Mouse (Mus musculus) limb, embryonic 12.5 days (tissue): ENCODE data around the gene Rnf212. TPM values are rescaled to one million over a fixed set of nuclear protein-coding genes. Genes with fewer than 3 reads are reported as not detected.

Experiments used
- ATAC-seq: fragments of 200-750 bp; cut with Nextera tagmentation; 2 replicates; pipeline ENCODE4 v1.8.0; 2017; ENCODE audit warnings: low read depth, moderate TSS enrichment; ENCODE audit not compliant: insufficient number of reproducible peaks, insufficient read depth, low FRiP score, low TSS enrichment
- H3K27ac ChIP-seq: fragments of 300-500 bp; sonication (generic); 2 replicates; pipeline ENCODE4 v1.5.1; 2016; ENCODE audit warnings: mild to moderate bottlenecking, moderate library complexity
- H3K27me3 ChIP-seq: fragments of 300-500 bp; sonication (generic); 2 replicates; pipeline ENCODE4 v1.6.1; 2016; ENCODE audit warnings: mild to moderate bottlenecking, moderate library complexity
- H3K36me3 ChIP-seq: fragments of 300-500 bp; sonication (generic); 2 replicates; pipeline ENCODE4 v1.6.1; 2016; ENCODE audit warnings: mild to moderate bottlenecking, moderate library complexity
- H3K4me1 ChIP-seq: fragments of 300-500 bp; sonication (generic); replicated peaks from 2 replicates; pipeline ENCODE4 v1.6.1; 2016
- H3K4me2 ChIP-seq: fragments of 300-500 bp; sonication (generic); 2 replicates; pipeline ENCODE4 v1.6.1; 2016; ENCODE audit warnings: mild to moderate bottlenecking, moderate library complexity
- H3K4me3 ChIP-seq: fragments of 300-500 bp; sonication (generic); replicated peaks from 2 replicates; pipeline ENCODE4 v1.5.1; 2016; ENCODE audit warnings: mild to moderate bottlenecking
- H3K9ac ChIP-seq: fragments of 300-500 bp; sonication (generic); replicated peaks from 2 replicates; pipeline ENCODE4 v1.6.1; 2016; ENCODE audit warnings: mild to moderate bottlenecking, moderate library complexity
- H3K9me3 ChIP-seq: fragments of 300-500 bp; sonication (generic); 2 replicates; pipeline ENCODE4 v1.6.1; 2016; ENCODE audit warnings: mild to moderate bottlenecking, moderate library complexity
- WGBS: fragments of 180-500 bp; shearing (Covaris S2); methylation state at CpG from one replicate; pipeline ENCODE4 v1.1.7; 2016; 5-methylcytosine and 5-hydroxymethylcytosine counted together
- polyA plus RNA-seq: library from polyadenylated mRNA; unstranded; fragments of >200 nt; fragmentation: Nextera tagmentation; extraction: Ambion mirVana; gene quantifications from 2 replicates; pipeline ENCODE4 v1.2.1, GENCODE M21; 2016

Rnf212 gene
- polyA plus RNA-seq, 1 experiment from 2014 or later = 0.33 TPM

- no peak overlapping the region for H3K4me3 ChIP-seq
- no peaks in the 10 kb centered on the region for H3K27me3 ChIP-seq
- peaks cover 12% of the 10 kb centered on the region for H3K4me1 ChIP-seq
- H3K27ac ChIP-seq = no peak overlapping the region
- no peak overlapping the region for H3K4me2 ChIP-seq
- no peaks in the 10 kb centered on the region for H3K9me3 ChIP-seq
- WGBS = 75% methylated on average over 6 of the region's 6 CpGs
- H3K36me3 ChIP-seq = peaks cover 24% of the 10 kb centered on the region
- no peak for ATAC-seq
- no peak overlapping the region for H3K9ac ChIP-seq
Observed at GRCm38 (mm10) chr5:108711968-108712367, 62.8 kb downstream of the Rnf212 start.

GRCm38 (mm10) chr5:108708981-108709731 is 65.6 kb downstream of the Rnf212 start:
- Histone ChIP-seq H3K36me3 (peaks cover 52% of the 10 kb centered on the region), H3K4me3 (no peak overlapping the region)
- 40% methylated on average over 6 of the region's 6 CpGs for WGBS

DNA sequence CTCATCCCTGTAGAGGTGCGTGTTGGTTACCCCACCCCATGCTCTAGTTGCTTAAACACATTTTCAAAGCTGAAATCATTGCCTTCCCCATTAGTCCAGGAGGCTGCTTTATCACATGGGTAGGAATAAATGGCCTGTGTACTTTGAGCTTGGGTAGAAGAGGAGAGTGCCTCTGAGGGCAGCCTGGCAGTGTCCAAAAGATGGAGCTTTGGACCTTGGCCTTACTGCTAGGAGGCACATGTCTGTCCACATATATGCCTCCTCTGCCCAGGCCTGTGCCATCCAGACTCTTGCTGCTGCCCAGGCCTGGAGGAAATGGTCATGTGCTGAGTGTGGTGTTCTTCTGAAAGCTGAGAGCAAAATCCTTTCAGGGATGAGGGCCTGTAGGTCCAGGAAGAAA is 66.4 kb downstream of the Rnf212 start:
- no peak overlapping the region for H3K4me3 ChIP-seq
- ATAC-seq = no peak
- no peak overlapping the region for H3K9ac ChIP-seq
- H3K4me2 ChIP-seq = no peak overlapping the region
- H3K9me3 ChIP-seq = no peaks in the 10 kb centered on the region
- H3K36me3 ChIP-seq = peaks cover 59% of the 10 kb centered on the region
- no peak overlapping the region for H3K27ac ChIP-seq
- H3K27me3 ChIP-seq = no peaks in the 10 kb centered on the region
- 93% methylated on average over 1 of the region's 1 CpGs for WGBS
- H3K4me1 ChIP-seq = peaks cover 7% of the 10 kb centered on the region

More at GRCm38 (mm10) chr5:108708981-108709731, 65.6 kb downstream of the Rnf212 start:
- Histone ChIP-seq H3K4me2 (no peak overlapping the region), H3K27ac (no peak overlapping the region), H3K9ac (no peak overlapping the region), H3K9me3 (no peaks in the 10 kb centered on the region), H3K27me3 (no peaks in the 10 kb centered on the region), H3K4me1 (peaks cover 7% of the 10 kb centered on the region)
- no peak for ATAC-seq

DNA sequence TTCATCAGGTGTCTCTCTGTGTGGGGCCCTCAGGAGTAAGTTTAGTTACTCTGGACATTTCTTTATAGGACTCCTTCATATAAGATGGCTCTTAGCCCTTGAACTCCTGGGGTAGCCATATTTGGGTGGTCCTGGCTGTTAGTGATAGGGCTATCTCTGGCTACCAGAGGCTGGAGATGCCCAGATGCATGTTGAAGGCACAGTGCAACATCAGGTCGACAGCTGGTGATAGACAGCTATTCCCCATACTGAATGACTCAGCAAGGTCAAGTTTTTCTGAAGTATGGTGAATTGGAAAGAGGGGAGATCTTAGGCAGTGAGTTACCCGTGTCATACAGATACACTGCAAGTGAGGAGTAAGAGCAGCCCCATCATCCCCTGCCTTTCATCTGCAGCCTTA is 67.0 kb downstream of the Rnf212 start:
- H3K9ac ChIP-seq = no peak overlapping the region
- no peak overlapping the region for H3K4me3 ChIP-seq
- peaks cover 66% of the 10 kb centered on the region for H3K36me3 ChIP-seq
- no peak overlapping the region for H3K27ac ChIP-seq
- WGBS = 86% methylated on average over 2 of the region's 2 CpGs
- no peaks in the 10 kb centered on the region for H3K27me3 ChIP-seq
- H3K4me1 ChIP-seq = peaks cover 12% of the 10 kb centered on the region
- ATAC-seq = no peak
- no peak overlapping the region for H3K4me2 ChIP-seq
- H3K9me3 ChIP-seq = no peaks in the 10 kb centered on the region

- Histone ChIP-seq H3K36me3 (peaks cover 83% of the 10 kb centered on the region), H3K4me3 (no peak overlapping the region), H3K9me3 (no peaks in the 10 kb centered on the region), H3K4me2 (no peak overlapping the region), H3K9ac (no peak overlapping the region), H3K27ac (no peak overlapping the region), H3K4me1 (peaks cover 46% of the 10 kb centered on the region), H3K27me3 (no peaks in the 10 kb centered on the region)
- no peak for ATAC-seq
- WGBS = 71% methylated on average over 12 of the region's 12 CpGs
Observed at GRCm38 (mm10) chr5:108703754-108704626, 70.8 kb downstream of the Rnf212 start.

DNA sequence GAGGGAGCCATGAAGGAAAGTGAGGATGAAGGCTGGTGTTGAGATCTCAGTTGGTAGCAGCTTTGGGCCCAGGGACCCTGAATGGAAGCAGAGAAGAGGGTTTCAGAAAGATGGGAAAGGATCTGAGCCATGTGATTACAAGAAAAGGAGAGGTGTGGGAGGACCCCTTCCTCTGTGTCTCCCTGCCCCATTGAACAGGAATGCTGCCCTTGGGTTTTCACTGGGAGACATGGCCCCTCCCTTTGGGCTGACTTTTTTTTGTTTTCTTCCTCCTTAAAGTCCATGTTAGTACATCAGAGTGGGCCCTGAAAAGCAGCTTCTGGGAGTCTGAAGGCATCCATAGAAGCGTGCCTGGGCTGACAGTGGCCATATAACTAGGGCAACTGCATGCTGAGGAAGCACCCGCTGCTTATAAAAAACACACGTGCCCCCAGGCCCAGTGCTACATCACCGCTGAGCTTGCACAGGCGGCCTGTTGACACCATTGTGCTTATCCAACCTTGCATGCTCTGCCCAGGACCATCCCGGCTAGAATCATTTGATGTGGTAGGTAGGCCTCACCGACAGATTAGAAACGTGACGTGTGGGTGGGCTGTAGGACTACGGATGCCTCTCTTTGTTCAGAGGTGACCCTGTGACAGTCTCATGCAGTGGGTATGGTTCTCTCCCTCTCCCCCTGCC is 73.3 kb downstream of the Rnf212 start:
- Histone ChIP-seq H3K9me3 (no peaks in the 10 kb centered on the region), H3K36me3 (peaks cover 66% of the 10 kb centered on the region), H3K27me3 (no peaks in the 10 kb centered on the region), H3K4me3 (no peak overlapping the region), H3K4me2 (0 out of 2 replicates have a peak overlapping the region, but pooled peaks have one; percentile 42), H3K4me1 (peaks cover 71% of the 10 kb centered on the region), H3K27ac (peak overlapping the region; percentile 94), H3K9ac (no peak overlapping the region)
- 82% methylated on average over 10 of the region's 10 CpGs for WGBS
- no peak for ATAC-seq

- peak; percentile 71 for ATAC-seq
- H3K36me3 ChIP-seq = peaks cover 63% of the 10 kb centered on the region
- peak overlapping the region; percentile 42 for H3K4me2 ChIP-seq
- 28% methylated on average over 3 of the region's 3 CpGs for WGBS
- H3K9ac ChIP-seq = peak overlapping the region; percentile 34; the same call in 1 of the 2 replicates
- H3K9me3 ChIP-seq = no peaks in the 10 kb centered on the region
- H3K27me3 ChIP-seq = no peaks in the 10 kb centered on the region
- no peak overlapping the region for H3K4me3 ChIP-seq
- H3K27ac ChIP-seq = peak overlapping the region; percentile 94
- H3K4me1 ChIP-seq = peaks cover 82% of the 10 kb centered on the region
Observed at GRCm38 (mm10) chr5:108700346-108700745, 74.4 kb downstream of the Rnf212 start.

GRCm38 (mm10) chr5:108697341-108697753 is 77.4 kb downstream of the Rnf212 start:
- Histone ChIP-seq H3K4me1 (peaks cover 86% of the 10 kb centered on the region), H3K27ac (peak overlapping the region; percentile 94), H3K4me2 (peak overlapping the region; percentile 75), H3K27me3 (peaks cover 9% of the 10 kb centered on the region; the same call in 1 of the 2 replicates), H3K9me3 (no peaks in the 10 kb centered on the region), H3K9ac (no peak overlapping the region; the same call in 1 of the 2 replicates), H3K36me3 (peaks cover 33% of the 10 kb centered on the region), H3K4me3 (peak overlapping the region; percentile 11)
- 25% methylated on average over 4 of the region's 4 CpGs for WGBS
- ATAC-seq = no peak

DNA sequence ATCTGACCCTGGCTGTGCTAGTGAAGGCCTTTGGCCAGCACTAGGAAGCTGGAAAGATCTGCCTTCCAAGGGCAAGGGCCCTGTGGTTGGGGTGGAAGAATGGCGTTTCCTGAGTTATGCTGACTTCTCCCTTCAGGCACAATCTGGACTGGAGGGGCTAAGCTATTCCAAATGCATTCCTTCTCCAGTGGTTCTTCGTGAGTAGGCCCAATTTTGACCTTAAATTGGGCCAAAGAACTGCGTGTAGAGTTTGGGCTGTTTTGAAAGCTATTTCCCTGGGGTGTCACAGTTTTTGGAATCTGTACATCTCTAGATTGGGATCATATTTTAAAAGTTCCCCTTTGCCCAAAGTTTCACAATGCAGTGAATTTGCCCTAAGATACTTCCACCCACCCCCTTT is 78.2 kb downstream of the Rnf212 start:
- H3K36me3 ChIP-seq = peaks cover 25% of the 10 kb centered on the region
- no peak for ATAC-seq
- no peak overlapping the region for H3K9ac ChIP-seq
- peaks cover 87% of the 10 kb centered on the region for H3K4me1 ChIP-seq
- WGBS = 73% methylated on average over 3 of the region's 3 CpGs
- peaks cover 9% of the 10 kb centered on the region; the same call in 1 of the 2 replicates for H3K27me3 ChIP-seq
- peak overlapping the region; percentile 75 for H3K4me2 ChIP-seq
- no peaks in the 10 kb centered on the region for H3K9me3 ChIP-seq
- peak overlapping the region; percentile 93; the same call in 1 of the 2 replicates for H3K4me3 ChIP-seq
- H3K27ac ChIP-seq = peak overlapping the region; percentile 94

DNA sequence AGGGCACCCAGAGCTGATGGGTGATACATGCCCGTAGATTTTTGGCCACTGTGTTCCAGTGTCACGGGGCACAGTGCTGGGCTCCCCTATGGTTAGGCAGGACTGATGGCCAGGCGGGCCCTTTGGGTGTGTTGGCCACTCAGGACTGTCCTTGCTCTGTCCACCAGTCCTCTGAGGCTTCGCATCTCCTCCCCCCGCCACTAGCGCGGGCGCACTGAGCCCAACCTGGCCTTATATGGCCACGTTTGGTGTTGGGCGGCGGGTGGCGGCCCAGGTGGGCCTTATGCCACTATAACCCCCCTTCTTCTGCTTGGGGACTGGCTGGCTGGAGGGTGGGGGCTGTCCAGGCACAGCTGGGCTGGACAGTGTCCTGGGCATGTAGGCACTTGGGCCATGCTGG is 78.9 kb downstream of the Rnf212 start:
- Histone ChIP-seq H3K27ac (peak overlapping the region; percentile 94; the same call in 1 of the 2 replicates), H3K9ac (peak overlapping the region; percentile 93; the same call in 1 of the 2 replicates), H3K36me3 (peaks cover 20% of the 10 kb centered on the region), H3K4me2 (peak overlapping the region; percentile 75), H3K4me3 (peak overlapping the region; percentile 93), H3K9me3 (no peaks in the 10 kb centered on the region), H3K27me3 (peaks cover 9% of the 10 kb centered on the region; the same call in 1 of the 2 replicates), H3K4me1 (peaks cover 81% of the 10 kb centered on the region)
- no peak for ATAC-seq
- 95% methylated on average over 12 of the region's 12 CpGs for WGBS
